Mouse (Mus musculus): ENCODE data around the gene Ephx1. TPM values are rescaled to one million over a fixed set of nuclear protein-coding genes. Genes with fewer than 3 reads are reported as not detected.

Gene Ephx1
- polyA plus RNA-seq, 1 experiment = not detected

DNA sequence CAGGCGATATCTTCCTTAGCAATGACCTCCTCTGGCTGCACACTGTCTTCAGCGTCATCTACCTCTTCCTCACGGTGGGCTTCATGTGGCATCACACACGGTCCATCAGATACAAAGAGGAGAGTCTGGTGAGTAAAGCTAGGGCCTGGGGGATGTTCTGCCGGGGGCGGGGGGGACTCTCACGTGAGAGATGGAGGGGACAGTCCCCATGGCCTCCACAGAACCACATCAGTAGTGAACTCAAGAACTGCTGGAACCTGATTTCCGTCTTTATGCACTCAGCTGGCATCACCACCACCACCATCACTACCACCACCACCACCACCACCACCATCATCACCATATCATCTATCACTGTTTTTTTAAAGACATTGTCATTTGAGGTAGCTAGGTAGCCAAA lies 64.3 kb downstream of the Ephx1 start:
- TF ChIP-seq GATA1 (IDR thresholded peaks at IDR 0.05; ENCODE audit: low read length) = no peak

DNA sequence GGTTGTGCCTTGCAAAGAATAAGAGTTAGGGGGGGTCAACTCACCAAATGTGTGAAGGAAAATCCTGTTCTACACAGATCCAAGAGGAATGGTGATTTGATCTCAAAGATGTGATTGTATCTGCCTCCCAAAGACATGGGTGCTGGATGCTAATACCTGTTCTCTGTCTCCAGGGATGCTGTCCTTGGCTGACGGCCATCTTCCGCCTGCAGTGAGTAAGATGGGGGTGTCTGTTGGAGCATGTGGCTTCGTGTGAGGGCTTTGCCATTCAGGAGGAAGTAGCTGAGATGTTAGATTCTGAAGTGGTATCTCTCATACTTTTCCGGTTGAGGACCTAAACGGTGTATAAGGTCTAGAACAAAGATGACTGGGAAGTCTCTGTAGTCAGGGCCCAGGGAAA lies 67.9 kb downstream of the Ephx1 start:
- TF ChIP-seq GATA1 (IDR thresholded peaks at IDR 0.05; ENCODE audit: low read length) = no peak

DNA sequence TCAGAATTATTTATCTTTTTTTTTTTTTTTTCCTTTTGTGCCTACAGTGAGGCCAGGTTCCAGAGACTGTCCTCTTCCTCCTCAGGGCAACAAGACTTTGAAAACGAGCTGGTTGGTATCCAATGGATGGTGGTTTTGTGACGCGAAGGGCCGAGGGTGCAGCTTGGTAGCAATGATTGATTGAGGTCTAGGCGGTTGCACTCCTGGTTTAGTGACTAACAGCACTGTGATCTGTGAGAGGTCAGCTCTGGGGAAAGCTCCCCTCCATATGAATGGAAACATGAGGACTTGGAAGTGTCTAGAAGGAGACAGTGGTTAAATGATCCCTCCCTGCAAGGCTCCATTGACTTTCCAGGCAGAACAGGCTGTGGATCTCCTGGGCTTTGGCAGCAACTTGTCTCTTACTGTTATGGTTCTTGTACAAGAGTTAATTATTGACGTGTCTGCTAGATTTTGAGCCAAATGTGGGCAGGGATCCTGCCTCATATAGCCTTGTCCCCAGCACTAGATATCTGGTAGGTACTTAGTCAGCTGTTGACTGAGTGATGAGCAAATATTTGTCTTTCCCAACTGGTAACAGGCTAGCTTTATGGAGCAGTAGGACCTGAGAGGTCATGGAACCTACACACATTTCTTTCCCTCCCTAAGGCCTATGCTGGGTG lies 68.5 kb downstream of the Ephx1 start:
- TF ChIP-seq GATA1 (IDR thresholded peaks at IDR 0.05; ENCODE audit: low read length) = no peak

GRCm38 (mm10) chr1:180946448-180946847 lies 74.3 kb downstream of the Ephx1 start:
- no peak for TF ChIP-seq GATA1 (IDR thresholded peaks at IDR 0.05; ENCODE audit: low read length)

DNA sequence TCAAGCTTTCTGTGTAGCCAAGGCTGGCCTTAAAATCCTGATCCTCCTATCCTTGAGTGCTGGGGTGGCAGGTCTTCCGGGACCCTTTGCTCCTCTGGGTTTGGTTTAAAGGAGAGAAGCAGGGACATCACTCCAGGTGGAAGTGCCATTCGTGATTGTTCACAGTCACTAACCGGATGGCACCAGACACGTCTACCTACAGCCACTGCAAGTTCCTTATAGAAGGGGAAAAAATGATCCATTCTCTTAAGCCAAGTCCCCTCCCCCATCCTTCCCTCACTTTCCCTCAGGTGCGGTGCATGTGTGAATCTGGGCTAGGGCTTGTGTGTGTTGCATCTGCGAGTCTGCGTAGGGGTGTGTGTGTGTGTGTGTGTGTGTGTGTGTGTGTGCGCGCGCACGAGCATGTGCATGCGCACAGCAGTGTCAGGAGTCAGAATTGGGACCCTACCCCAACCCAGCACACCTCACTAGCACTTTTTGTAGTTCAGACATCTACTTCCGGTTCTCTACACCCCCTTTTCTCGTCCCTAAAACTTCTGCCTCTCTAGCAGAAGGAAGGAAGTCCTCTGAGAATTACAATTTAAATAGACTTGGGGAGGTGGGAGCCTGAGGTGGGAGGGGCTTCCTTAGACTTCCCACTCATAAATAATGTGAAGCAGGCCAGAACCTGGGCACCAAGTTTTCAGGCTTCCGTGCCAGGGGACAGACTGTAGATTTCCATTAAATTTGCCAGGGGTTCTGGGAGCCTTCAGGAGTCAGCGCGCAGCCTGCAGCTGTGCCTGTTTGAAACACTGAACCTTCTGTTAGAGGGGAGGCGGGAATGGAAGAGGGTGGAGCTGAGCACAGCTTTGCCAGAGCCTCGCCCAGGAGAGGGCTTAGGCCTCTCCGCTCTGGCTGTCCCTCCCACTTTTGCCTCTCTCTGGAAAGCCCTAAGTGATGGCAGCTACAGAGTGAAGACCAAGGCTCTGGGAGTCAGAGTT lies 75.4 kb downstream of the Ephx1 start:
- no peak for TF ChIP-seq GATA1 (IDR thresholded peaks at IDR 0.05; ENCODE audit: low read length)

GRCm38 (mm10) chr1:180944553-180944952 lies 76.2 kb downstream of the Ephx1 start:
- TF ChIP-seq GATA1 (IDR thresholded peaks at IDR 0.05; ENCODE audit: low read length) = no peak

DNA sequence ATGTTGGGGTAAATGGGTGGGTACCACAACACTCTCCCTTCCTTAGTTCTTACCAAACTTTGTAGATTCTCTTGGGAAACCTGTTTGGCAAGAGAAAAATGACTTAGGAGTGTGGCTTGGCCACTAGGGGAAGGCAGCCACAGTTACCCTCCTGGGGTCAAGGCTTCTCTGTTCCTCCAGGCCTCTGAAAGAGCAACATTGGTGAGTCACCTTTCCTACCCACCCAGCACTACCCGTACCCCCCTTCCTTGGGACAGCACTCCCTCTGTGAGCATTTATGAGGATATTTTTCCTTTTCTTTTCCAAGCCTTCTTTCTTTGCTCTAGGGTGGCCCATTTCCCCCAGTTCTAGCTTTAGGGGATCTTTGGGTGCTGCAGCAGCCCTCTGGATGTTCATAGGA lies 76.8 kb downstream of the Ephx1 start:
- no peak for TF ChIP-seq GATA1 (IDR thresholded peaks at IDR 0.05; ENCODE audit: low read length)

GRCm38 (mm10) chr1:180943032-180943644 lies 77.6 kb downstream of the Ephx1 start:
- TF ChIP-seq GATA1 (IDR thresholded peaks at IDR 0.05; ENCODE audit: low read length) = no peak

DNA sequence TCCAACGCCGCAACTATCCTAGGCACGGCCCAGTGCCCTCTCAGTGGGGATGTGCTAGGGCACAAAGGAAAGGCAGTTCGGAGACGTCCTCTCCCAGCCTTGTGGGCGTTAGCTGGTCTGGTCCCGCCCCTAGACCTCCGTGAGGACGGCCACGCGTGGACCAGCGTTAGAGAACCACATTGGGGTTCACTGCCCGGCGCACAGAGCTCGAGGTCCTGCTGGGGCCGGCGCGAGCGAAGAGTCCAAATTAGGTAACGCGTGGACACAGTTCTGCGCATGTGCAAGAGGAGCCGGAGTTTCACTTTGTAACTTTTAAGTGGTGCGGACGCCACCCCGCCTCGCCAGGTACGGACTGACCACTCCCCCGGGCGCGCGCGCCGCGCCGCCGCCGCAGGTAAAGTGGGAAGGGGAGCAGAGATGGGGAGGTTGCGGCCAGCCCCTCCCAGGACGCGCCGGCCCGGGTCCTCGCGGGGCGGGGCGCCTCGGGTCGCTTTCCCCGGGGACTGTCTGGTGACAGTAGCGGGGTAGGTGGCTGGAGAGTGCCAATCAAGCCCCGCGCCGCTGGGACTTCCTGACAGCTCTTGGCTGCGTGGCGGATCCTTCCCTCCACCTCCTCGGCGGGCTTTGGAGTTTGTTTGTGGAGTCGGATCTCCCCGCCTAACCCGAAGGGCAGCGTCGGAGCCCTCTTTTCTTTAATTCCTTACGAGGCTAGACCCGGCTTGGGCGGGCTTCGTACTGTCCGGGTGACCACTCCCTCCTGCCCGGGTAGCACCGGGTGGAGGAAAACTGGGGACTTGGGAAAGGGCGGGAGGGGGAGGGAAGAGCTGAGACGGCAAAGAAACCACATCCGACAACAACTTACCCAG lies 78.3 kb downstream of the Ephx1 start, which contains the start of gene Tmem63a:
Gene Tmem63a (plus strand): TSS at position 179 of the 866 bp plus-strand sequence.
- no peak for TF ChIP-seq GATA1 (IDR thresholded peaks at IDR 0.05; ENCODE audit: low read length)

DNA sequence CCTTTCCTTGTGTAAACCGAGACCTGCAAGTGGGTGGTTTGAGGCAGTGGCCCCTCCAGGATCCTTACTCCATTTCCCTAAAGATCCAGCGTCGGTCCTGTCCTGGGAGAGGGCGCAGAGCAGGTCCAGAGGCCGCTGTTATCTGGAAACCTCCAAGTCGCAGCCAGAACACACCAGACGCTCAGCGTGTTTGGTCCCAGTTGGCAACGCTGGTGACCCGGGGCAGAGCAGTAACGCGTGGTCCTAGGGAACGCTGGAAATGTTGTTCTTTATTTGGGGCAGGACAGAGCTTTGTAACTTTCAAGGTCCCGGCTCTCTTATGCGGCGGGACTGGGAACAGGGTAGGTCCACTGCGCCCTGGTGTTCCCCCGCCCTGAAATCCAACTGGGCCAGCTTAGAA lies 79.0 kb downstream of the Ephx1 start:
- TF ChIP-seq GATA1 (IDR thresholded peaks at IDR 0.05; ENCODE audit: low read length) = no peak

DNA sequence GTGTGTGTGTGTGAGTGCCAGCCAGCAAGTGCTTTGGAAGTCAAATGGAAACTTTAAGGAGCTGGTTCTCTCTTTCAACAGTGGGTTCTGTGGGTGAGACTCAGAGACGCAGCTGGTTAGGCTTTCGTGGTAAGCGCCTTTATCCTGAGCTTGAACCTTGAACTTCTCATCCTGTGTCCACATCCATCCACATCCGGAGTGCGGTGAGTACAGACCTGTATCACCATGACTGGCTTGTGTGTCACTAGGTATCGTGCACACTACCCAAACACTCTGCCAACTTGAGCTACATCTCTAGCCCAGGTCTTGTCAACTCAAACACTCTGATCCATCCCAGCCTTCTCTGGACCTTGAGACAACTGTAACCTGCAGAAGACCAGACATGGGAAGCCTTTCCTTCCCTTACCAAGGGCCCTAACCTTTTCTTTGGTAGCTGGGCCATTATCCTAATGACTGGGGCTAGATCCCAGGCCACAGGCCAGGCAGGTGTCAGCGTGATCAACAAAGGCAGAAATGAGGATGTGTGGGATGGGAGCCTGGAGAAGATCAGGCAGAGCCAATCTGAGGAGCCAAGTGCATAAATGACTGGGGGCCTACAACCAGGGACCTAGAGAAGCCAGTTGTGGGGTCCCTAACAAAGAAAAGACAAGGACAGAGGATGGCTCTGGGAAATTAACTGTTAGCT lies 79.8 kb downstream of the Ephx1 start:
- no peak for TF ChIP-seq GATA1 (IDR thresholded peaks at IDR 0.05; ENCODE audit: low read length)

- no peak for TF ChIP-seq GATA1 (IDR thresholded peaks at IDR 0.05; ENCODE audit: low read length)
Observed at GRCm38 (mm10) chr1:180934467-180935419, 86.0 kb downstream of the Ephx1 start, which contains the start of gene Lefty1. Gene Lefty1 (plus strand): TSS chr1:180935022.

DNA sequence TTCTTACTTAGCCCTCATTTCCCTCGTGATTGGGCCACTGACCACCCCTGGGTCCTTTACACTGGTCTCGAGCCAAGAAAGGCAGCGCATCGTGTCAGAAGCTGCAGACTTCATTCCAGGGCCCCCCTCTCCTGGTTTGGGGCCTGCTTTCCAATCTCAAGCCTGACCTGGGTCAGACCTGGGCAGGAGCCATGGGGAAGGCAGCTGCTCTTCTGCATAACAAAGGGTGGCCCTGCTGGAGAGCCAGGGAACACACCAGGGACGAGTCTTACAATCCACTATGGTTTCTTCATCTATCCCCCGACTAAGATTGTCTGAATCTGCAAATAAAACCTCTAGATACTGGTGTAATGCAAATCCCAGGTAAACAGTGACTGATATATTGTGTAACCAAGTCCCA lies 87.0 kb downstream of the Ephx1 start:
- TF ChIP-seq GATA1 (IDR thresholded peaks at IDR 0.05; ENCODE audit: low read length) = no peak

Data from G1E-ER4 (cell line).